Mouse (Mus musculus) brain, embryonic 18.5 days (tissue): ENCODE measurements around the gene Adipoq.
"Not testable (repeated sequence)": the region's sequence is repeated elsewhere in the genome, so short reads cannot be mapped to it uniquely, and the experiment has no call there.

Source experiments
- DNase-seq: peaks from one replicate; pipeline ENCODE4 v3.0.0-alpha.2; 2012; ENCODE audit warnings: low read depth, low spot score

Adipoq gene

GRCm38 (mm10) chr16:23159749-23160148 is 13.4 kb downstream of the Adipoq start:
- no peak for DNase-seq

GRCm38 (mm10) chr16:23162116-23162515 is 15.8 kb downstream of the Adipoq start:
- no peak for DNase-seq

GRCm38 (mm10) chr16:23164443-23164842 is 18.1 kb downstream of the Adipoq start:
- DNase-seq = no peak

DNA sequence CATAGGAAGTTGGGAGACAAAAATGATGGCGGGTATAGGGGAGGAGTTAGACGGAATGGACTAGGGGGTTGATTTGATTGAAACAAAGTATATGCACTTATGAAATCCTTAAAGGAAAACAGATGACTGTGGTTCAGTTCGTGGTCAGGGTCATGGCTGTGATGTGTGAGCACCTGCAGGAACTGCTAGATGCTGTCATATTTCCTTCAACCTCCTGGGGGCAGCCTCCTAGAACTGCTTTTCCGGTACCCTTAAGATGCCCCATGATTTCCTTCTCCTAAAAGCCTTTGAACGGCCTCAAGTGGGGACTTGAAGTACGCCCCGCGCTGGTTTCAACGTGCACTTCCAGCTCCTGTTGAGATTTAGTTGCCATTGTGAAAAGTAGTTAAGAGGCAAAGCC is 19.1 kb downstream of the Adipoq start:
- DNase-seq = no peak

DNA sequence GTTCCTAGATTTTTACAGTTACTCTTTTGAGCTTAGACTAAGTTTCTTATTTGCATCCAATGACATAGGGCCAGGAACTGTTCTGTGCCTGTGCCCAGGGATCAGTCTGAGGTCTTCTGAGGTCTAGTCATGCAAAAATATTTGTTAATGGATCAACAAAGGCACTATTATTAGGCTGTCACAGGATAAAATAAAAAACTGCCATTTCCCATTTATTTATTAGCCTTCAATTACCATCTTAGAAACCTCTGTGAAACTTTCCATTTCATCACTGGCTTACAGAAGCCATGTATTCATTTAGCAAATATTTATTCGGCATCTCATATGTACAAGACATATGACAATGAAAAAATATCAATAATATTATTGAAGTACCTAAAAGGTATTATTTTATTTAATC is 20.3 kb downstream of the Adipoq start:
- DNase-seq = no peak

- DNase-seq = no peak
Observed at GRCm38 (mm10) chr16:23167079-23167478, 20.7 kb downstream of the Adipoq start.

DNA sequence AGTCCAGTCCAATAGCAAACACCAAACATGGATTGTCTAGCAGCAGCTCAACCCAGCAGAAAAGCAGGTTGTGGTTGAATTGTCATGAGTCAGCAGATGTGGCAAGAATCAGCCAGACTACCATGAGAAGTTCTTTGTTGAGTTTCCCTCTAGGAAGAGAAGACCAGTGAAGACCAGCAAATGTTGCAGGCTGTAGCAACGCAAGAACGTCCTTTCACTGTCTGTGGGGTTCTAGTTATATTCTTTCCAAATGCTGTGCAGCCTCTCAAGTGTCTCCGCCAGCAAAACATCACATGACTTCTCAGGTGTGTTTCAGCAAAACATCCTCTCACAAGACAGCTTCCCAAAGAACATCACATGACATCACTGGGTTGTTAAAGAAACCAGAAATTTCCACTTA is 24.5 kb downstream of the Adipoq start:
- no peak for DNase-seq

DNA sequence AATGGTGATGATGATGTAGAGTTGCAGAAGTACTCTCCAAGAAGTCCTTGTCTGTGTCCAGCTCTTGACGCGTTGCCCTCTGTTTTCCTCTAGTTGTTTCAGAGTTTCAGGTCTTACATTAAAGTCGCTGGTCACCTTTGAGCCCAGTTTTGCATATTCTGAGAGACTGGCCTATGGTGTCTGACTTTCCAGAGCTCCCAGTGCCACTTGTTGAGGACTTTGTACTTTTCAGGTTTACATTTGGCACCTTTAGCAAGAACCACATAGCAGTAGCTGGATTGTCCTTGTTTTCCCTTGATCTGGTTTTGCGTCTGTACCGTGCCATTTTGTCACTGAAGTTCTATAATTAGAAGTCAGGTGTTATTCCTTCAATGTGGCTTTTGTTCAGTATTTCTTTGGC is 27.6 kb downstream of the Adipoq start:
- DNase-seq = no peak

- no peak for DNase-seq
Observed at GRCm38 (mm10) chr16:23174855-23175254, 28.5 kb downstream of the Adipoq start.

GRCm38 (mm10) chr16:23175956-23176355 is 29.6 kb downstream of the Adipoq start:
- DNase-seq = no peak

DNA sequence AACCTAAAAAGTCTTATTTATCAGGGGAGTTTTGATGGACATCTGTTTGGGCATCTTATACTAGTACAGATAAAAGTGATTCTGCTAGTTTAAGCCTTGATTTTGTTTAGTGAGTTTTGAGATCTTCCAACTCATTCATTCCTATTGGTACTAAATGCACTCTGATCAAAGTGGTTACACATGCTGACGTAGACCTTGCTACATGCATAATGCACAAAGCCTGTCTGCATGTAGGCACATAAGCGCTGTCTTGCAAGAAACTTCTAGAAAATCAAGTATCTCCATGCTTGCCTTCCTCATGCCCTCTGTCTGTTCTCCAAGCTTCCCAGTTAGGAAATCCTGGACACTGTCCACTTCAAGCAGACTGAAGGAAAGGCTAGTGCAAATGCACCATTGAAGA is 31.5 kb downstream of the Adipoq start:
- no peak for DNase-seq

- DNase-seq = no peak
Observed at GRCm38 (mm10) chr16:23178796-23179195, 32.5 kb downstream of the Adipoq start.

- DNase-seq = not testable (repeated sequence)
Observed at GRCm38 (mm10) chr16:23179436-23179835, 33.1 kb downstream of the Adipoq start.

GRCm38 (mm10) chr16:23181054-23181453 is 34.7 kb downstream of the Adipoq start:
- no peak for DNase-seq

GRCm38 (mm10) chr16:23181487-23181886 is 35.2 kb downstream of the Adipoq start:
- no peak for DNase-seq

DNA sequence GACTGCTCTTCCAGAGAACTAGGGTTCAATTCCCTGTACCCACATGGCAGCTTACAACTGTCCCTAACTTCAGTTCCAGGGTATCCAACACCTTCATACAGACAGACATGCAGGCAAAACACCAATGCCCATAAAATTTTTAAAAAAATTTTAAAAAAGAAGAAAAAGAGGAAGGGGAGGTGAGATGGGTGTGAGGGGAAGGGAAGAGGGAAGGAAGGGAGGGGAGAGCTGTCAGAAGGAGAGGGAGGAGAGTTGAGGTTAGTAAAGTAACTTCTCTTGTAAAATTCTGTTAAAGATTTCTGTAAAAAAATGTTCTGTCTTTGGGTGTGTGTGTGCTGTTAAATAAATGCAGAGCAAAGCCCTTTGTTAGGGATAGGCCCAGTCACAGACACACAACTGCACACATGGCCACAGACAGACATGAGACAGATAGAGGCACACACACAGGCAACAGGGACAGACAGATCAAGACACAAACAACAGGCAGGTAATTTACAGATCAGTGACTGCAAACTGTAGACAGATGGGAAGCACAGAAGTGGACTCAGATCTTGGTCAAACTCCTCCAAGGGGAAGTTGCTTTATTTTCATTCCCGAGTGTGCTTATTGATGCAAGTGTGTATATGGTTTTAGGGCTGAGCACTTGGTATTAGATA is 35.7 kb downstream of the Adipoq start:
- no peak for DNase-seq

DNA sequence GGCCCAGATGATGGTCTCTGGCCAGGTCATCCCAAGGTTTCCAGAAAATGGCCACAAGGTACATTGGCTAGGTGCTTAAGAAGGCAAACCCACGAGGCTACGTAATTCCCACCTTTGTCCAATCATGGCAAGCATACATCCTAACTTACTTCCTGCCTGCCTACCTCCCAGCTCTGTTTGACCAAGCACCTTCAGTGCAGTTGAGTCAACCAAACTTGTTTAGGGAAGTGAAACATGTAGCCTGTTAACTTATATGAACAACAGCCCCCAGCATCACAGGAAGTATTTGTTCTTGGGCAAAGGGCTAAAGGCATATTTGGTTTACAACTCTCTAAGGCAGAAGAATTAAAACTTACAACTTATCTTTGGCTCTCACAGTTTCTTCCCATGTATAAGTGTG is 39.5 kb downstream of the Adipoq start:
- DNase-seq = no peak

DNA sequence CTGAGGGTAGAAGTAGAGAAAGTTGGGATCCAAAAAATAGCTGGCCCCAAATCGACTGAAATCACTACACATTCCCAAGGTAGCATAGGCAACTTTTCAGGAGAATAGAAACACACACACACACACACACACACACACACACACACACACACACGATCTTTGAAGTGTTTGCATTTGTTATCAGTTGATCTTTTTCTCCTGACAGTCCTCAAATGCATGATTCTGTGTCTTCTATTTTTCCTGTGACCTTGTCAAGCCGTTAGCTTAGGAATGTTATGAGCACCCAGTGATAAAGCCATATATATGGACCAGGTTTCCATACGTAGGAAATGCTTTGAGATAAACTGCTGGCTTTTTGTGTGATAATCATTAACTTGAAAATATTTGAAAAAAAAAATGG is 40.1 kb downstream of the Adipoq start:
- DNase-seq = no peak

DNA sequence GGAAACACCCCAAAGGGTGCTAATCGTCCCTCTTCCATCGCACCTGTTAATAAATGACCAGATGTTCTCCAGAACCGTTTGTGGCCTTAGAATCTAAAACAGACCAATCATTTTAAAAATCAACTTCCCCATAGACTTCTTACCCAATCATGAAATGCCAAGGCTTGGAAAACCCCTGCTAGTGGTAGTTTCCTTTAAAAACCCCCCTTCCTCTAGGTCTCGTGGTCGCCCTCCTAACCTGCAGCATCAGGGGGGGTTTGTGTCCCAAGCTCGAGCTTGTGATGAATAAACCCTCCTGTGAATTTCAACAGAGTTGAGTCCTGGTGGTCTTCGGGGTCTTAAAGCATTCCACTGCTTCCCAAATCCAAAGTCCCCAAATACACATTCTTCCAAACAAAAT is 41.6 kb downstream of the Adipoq start:
- DNase-seq = no peak

DNA sequence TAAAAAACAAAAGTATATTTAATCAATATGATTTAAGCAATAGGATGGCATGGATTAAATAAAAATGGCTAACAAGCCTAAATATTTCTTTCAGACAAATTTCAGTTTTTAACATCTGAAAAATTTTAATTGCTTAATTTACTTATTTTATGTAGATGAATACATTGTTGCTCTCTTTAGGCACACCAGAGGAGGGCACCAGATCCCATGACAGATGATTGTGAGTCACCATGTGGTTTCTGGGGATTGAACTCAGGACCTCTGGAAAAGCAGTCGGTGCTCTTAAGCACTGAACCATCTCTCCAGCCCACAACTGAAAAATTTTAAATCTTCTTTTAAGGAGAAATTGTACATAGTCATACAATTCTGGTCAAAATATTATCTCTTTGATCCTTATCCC is 43.3 kb downstream of the Adipoq start:
- no peak for DNase-seq

- DNase-seq = no peak
Observed at GRCm38 (mm10) chr16:23191560-23192242, 45.4 kb downstream of the Adipoq start.

DNA sequence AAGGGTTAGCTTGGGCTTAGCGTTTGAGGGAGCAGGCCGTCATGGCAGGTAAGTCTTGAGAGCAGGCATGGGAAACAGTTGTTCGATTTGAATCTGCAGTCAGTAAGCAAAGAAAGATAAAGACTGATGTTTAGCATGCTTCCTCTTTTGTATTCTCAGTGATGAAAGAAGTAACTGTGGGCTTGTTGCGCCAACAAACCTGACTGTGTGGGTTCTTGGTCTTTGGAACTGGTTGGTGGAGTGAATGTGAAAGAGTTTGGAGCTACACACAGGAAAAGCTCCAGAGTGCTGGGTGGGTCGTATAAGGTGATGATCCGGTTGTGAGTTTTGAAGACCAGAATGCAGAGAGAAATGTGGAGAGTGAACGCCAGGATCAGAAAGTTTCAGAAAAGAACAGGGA is 49.3 kb downstream of the Adipoq start:
- no peak for DNase-seq

GRCm38 (mm10) chr16:23196296-23196695 is 50.0 kb downstream of the Adipoq start:
- DNase-seq = no peak

DNA sequence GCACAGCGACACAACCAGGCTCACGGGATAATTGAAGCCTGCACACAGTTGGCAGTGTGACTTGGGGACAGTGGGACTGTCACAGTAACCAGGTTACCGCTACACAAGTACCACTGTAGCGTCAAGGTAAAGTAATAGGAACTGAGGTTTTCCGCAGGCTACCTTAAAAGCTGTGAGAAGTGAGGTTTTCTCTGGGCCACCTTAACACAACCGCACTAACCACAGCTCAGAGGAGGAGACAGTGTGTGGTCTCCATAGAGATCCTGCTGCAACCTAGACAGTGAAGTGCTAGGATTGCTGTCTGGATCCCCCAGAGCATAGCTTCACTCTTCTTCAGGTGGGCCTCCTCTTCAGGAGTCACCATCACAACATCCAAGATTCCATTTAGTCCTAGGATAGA is 50.5 kb downstream of the Adipoq start:
- no peak for DNase-seq
